Mouse (Mus musculus) spleen, postnatal 4 days (tissue): ENCODE data around the gene March11.

Experiments
- DNase-seq, 2 experiments: peaks; one replicate each; pipeline ENCODE4 v3.0.0; 2022; ENCODE audit warnings: low spot score in 2 of 2

Gene March11

GRCm38 (mm10) chr15:26373759-26374158, 64.9 kb downstream of the March11 start:
- no peak for DNase-seq

- no peak for DNase-seq
Measured at GRCm38 (mm10) chr15:26374232-26374631, 65.4 kb downstream of the March11 start.

- DNase-seq = no peak
Measured at GRCm38 (mm10) chr15:26374946-26375345, 66.1 kb downstream of the March11 start.

GRCm38 (mm10) chr15:26377355-26377754, 68.5 kb downstream of the March11 start:
- DNase-seq = no peak

GRCm38 (mm10) chr15:26378879-26379278, 70.0 kb downstream of the March11 start:
- DNase-seq = no peak

- DNase-seq = no peak
Measured at GRCm38 (mm10) chr15:26379831-26380230, 71.0 kb downstream of the March11 start.

GRCm38 (mm10) chr15:26380844-26381243, 72.0 kb downstream of the March11 start:
- no peak for DNase-seq

- no peak for DNase-seq
Measured at GRCm38 (mm10) chr15:26390001-26390400, 81.2 kb downstream of the March11 start.

- no peak for DNase-seq
Measured at GRCm38 (mm10) chr15:26396556-26396955, 87.7 kb downstream of the March11 start.

GRCm38 (mm10) chr15:26425284-26425683, 116.4 kb downstream of the March11 start:
- DNase-seq = no peak

- no peak for DNase-seq
Measured at GRCm38 (mm10) chr15:26426231-26426630, 117.4 kb downstream of the March11 start.

GRCm38 (mm10) chr15:26430565-26430964, 121.7 kb downstream of the March11 start:
- no peak for DNase-seq

GRCm38 (mm10) chr15:26432676-26433075, 123.8 kb downstream of the March11 start:
- DNase-seq = no peak

GRCm38 (mm10) chr15:26435725-26436124, 126.9 kb downstream of the March11 start:
- no peak for DNase-seq

GRCm38 (mm10) chr15:26437113-26437512, 128.3 kb downstream of the March11 start:
- DNase-seq = no peak
